Mouse (Mus musculus): ENCODE results near the gene Methig1. TPM values are rescaled to one million over a fixed set of nuclear protein-coding genes. Genes with fewer than 3 reads are reported as not detected.
A peak's percentile ranks its signal among the peaks of the same experiment; 100 is the strongest.
"Not testable (repeated sequence)": the region's sequence is repeated elsewhere in the genome, so short reads cannot be mapped to it uniquely, and the experiment has no call there.

Gene Methig1
- polyA plus RNA-seq, 1 experiment from 2014 or later: 0.13 TPM

DNA sequence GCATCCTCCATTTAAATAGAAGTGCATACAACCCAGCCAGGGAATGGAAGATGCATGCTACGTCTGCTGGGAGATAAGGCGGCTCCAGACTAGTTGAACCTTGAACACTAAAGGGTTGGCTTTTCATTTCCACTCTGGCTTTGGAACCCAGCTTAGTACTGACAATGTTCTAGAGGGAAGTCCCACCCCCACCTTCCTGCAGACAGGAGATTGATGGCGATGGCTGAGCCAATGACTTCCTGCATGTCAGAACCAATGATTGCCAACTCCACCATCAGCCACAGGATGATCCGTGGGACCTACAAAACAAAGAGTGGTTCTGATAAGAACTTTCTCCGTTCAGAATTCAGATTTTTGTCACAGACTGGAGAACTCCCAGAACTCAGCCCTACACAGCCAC lies 53.1 kb downstream of the Methig1 start:
- Histone ChIP-seq H3K27ac (no peak overlapping the region), H3K9me3 (no peaks in the 10 kb centered on the region), H3K36me3 (replicated peaks) (peaks cover 28% of the 10 kb centered on the region), H3K9ac (no peak overlapping the region), H3K27me3 (replicated peaks) (no peaks in the 10 kb centered on the region), H3K4me2 (no peak overlapping the region), H3K4me3 (no peak overlapping the region), H3K4me1 (no peaks in the 10 kb centered on the region)
- 93% methylated on average over 5 of the region's 5 CpGs for WGBS
- no peak for ATAC-seq (replicated peaks)

DNA sequence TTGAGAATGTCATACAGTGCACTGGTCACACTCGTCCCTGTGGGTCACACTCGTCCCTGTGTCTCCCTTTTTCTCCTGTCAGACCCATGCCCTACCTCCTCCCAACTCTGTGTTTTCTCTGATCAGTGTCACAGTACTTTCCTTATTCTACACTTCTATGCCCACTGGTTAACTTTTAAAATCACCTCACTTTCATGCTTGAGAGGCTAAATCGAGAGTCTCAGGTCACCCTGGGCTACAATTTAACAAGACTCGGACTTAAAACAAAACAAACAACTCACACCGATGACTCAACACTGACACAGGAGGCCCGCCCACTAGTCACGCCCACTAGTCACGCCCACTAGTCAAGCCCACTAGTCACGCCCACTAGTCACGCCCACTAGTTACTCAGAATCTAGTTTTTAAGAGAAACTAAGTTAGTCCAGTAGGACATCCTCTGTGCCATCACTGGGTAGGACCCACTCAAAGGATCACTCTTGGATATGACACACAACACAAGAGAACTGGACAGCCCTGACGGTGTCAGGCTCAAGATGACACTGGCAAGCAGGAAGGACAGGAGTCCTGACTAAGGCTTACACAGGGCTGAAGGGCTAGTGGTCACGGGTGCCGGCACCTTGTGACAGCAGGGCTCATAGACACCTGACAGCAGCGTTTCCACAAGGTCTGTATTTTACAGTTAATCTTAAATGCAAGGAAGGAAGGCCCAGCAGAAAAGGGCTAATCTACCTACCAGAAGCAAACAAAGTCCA lies 58.1 kb downstream of the Methig1 start:
- H3K36me3 ChIP-seq (replicated peaks): peaks cover 12% of the 10 kb centered on the region; the same call in 1 of the 2 replicates
- no peak overlapping the region for H3K9ac ChIP-seq
- no peak overlapping the region for H3K27ac ChIP-seq
- no peaks in the 10 kb centered on the region for H3K27me3 ChIP-seq (replicated peaks)
- H3K9me3 ChIP-seq: no peaks in the 10 kb centered on the region
- no peak overlapping the region for H3K4me2 ChIP-seq
- ATAC-seq (replicated peaks): no peak
- no peaks in the 10 kb centered on the region for H3K4me1 ChIP-seq
- 66% methylated on average over 14 of the region's 14 CpGs for WGBS
- no peak overlapping the region for H3K4me3 ChIP-seq

DNA sequence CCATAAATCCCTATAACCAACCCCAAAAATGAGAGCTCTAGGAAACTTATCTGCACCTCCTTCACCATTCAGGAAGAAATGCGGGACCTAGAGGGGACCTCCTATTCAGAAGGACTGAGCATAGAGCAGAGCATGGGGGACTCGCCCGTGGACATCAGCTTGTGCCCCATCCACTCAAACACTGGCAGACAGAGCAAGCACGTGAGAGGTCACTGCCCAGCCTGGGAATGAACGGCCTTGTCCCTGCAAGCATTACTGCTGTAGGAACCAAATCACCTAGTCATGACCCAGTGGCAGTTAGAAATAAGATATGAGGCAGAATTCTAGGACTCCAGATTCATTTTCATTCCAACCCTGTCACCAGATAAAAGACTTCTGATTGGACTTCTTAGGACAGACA lies 58.8 kb downstream of the Methig1 start:
- ATAC-seq (replicated peaks): no peak
- H3K4me2 ChIP-seq: no peak overlapping the region
- no peaks in the 10 kb centered on the region for H3K27me3 ChIP-seq (replicated peaks)
- H3K27ac ChIP-seq: no peak overlapping the region
- no peak overlapping the region for H3K4me3 ChIP-seq
- no peaks in the 10 kb centered on the region for H3K4me1 ChIP-seq
- WGBS: 92% methylated on average over 5 of the region's 5 CpGs
- H3K9me3 ChIP-seq: no peaks in the 10 kb centered on the region
- peaks cover 9% of the 10 kb centered on the region; the same call in 1 of the 2 replicates for H3K36me3 ChIP-seq (replicated peaks)
- H3K9ac ChIP-seq: no peak overlapping the region

GRCm38 (mm10) chr15:100413306-100413705 lies 60.4 kb downstream of the Methig1 start:
- 77% methylated on average over 4 of the region's 5 CpGs for WGBS
- no peak overlapping the region for H3K4me3 ChIP-seq
- no peak overlapping the region for H3K9ac ChIP-seq
- no peak for ATAC-seq (replicated peaks)
- no peaks in the 10 kb centered on the region for H3K9me3 ChIP-seq
- no peak overlapping the region for H3K4me2 ChIP-seq
- H3K27me3 ChIP-seq (replicated peaks): no peaks in the 10 kb centered on the region
- peaks cover 4% of the 10 kb centered on the region; the same call in 1 of the 2 replicates for H3K36me3 ChIP-seq (replicated peaks)
- H3K4me1 ChIP-seq: no peaks in the 10 kb centered on the region
- no peak overlapping the region for H3K27ac ChIP-seq

- no peak overlapping the region for H3K27ac ChIP-seq
- no peaks in the 10 kb centered on the region for H3K27me3 ChIP-seq (replicated peaks)
- no peak overlapping the region for H3K4me2 ChIP-seq
- no peak overlapping the region for H3K4me3 ChIP-seq
- H3K36me3 ChIP-seq (replicated peaks): no peaks in the 10 kb centered on the region; the same call in 1 of the 2 replicates
- 86% methylated on average over 4 of the region's 4 CpGs for WGBS
- H3K4me1 ChIP-seq: peaks cover under 1% of the 10 kb centered on the region; the same call in 1 of the 2 replicates
- H3K9ac ChIP-seq: no peak overlapping the region
- no peaks in the 10 kb centered on the region for H3K9me3 ChIP-seq
- ATAC-seq (replicated peaks): no peak
These were observed 61.1 kb downstream of the Methig1 start for GRCm38 (mm10) chr15:100414011-100414410.

DNA sequence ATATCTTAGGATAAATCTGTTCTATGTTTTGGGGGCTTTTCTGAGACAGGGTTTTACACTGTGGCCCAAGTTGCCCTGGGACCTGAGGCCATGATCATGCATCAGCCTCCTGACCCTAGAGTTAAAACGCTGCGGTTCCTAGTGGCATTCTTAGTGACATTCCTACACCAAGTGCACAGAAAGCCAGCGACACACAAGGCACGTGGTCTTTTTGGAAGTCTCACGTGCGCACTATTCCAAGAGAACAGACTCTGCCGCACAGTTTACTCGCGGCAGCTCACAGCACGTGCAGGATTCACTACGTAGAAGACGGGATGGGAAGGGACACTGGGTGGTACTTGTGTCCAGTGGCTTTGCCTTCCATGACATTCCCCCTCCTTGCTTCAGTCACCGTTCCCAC lies 62.0 kb downstream of the Methig1 start:
- ATAC-seq (replicated peaks): no peak
- Histone ChIP-seq H3K27ac (no peak overlapping the region), H3K27me3 (replicated peaks) (no peaks in the 10 kb centered on the region), H3K4me2 (no peak overlapping the region), H3K4me1 (peaks cover 10% of the 10 kb centered on the region), H3K4me3 (no peak overlapping the region), H3K9me3 (no peaks in the 10 kb centered on the region), H3K9ac (no peak overlapping the region), H3K36me3 (replicated peaks) (no peaks in the 10 kb centered on the region; the same call in 1 of the 2 replicates)
- WGBS: 95% methylated on average over 13 of the region's 13 CpGs

DNA sequence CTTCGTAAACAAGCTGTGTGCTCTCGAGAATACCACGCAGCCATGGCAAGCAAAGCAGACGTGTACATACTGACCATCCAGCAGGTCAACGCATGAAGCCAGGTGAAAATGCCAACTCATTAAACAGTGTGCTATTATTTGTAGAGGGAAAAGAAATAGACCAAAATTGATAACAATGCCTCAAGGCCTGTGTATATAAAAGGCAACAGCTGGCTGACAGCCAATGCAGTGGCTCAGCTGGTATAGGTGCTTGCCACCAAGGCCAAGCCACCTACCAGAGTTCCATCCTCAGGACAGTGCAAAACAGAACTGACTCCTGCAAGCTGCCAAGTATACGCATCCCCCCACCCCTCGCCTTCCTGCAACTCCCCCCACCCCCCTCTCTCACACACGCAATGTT lies 62.7 kb downstream of the Methig1 start:
- Histone ChIP-seq H3K9me3 (no peaks in the 10 kb centered on the region), H3K27ac (no peak overlapping the region), H3K9ac (no peak overlapping the region), H3K27me3 (replicated peaks) (no peaks in the 10 kb centered on the region), H3K36me3 (replicated peaks) (no peaks in the 10 kb centered on the region; the same call in 1 of the 2 replicates), H3K4me3 (no peak overlapping the region), H3K4me1 (peaks cover 17% of the 10 kb centered on the region), H3K4me2 (no peak overlapping the region)
- 89% methylated on average over 8 of the region's 8 CpGs for WGBS
- ATAC-seq (replicated peaks): no peak

DNA sequence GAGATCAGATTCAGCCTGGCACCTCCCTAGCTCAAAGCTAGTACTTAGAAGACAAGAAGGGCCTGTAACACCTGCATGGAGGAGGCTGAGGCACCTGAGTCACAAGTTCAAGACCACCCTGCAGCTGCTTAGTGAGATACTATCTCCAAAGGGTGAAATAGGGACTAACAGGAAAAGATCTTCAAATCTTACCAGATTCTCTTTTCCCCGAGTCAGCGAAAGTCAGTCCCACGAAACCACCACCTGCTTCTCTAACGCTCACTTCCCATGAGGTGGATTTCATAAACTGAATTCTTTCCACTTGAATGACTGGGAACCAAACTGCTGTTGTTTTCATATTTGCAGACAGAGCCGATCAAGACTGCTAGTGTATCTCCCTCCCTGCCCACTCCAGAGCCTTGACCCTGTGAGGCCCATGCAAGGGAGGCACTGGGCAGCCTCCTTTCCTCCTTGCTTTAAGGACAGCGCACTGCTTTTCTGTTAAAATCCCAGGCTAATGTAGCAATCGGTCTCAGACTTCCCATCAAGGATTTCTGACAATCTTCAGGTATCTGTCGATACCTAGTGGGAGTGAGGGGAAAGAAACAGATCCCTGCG lies 65.0 kb downstream of the Methig1 start:
- Histone ChIP-seq H3K36me3 (replicated peaks) (no peaks in the 10 kb centered on the region), H3K9me3 (no peaks in the 10 kb centered on the region), H3K4me2 (no peak overlapping the region), H3K27ac (no peak overlapping the region), H3K4me1 (peaks cover 32% of the 10 kb centered on the region), H3K27me3 (replicated peaks) (no peaks in the 10 kb centered on the region), H3K9ac (no peak overlapping the region), H3K4me3 (no peak overlapping the region)
- WGBS: 88% methylated on average over 9 of the region's 9 CpGs
- no peak for ATAC-seq (replicated peaks)

DNA sequence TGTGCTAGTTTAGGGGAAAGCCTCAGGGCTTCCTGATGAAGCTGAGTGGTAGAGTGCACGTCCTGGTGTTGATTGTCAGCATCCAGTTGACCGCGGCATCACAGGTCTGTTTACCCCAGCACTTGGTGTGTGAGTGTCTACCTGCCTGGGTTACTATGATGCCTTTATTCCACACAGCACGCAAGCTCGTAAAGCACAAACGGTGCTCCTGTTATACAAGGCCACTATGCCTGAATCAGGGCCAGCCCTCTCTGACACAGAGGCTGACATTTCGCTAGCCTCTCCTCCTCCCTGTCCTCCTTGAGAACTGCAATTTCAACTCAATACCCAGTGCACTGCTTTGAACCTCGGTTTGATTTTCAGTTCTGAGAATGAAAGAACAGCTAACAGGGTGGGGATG lies 66.4 kb downstream of the Methig1 start:
- peaks cover 7% of the 10 kb centered on the region for H3K27me3 ChIP-seq (replicated peaks)
- H3K4me2 ChIP-seq: no peak overlapping the region
- 75% methylated on average over 8 of the region's 8 CpGs for WGBS
- no peaks in the 10 kb centered on the region for H3K9me3 ChIP-seq
- H3K4me1 ChIP-seq: peaks cover 44% of the 10 kb centered on the region
- H3K4me3 ChIP-seq: no peak overlapping the region
- H3K36me3 ChIP-seq (replicated peaks): no peaks in the 10 kb centered on the region
- no peak overlapping the region for H3K9ac ChIP-seq
- H3K27ac ChIP-seq: no peak overlapping the region
- ATAC-seq (replicated peaks): no peak

- no peaks in the 10 kb centered on the region for H3K36me3 ChIP-seq (replicated peaks)
- H3K4me2 ChIP-seq: no peak overlapping the region
- H3K27ac ChIP-seq: no peak overlapping the region
- peaks cover 44% of the 10 kb centered on the region for H3K4me1 ChIP-seq
- 67% methylated on average over 9 of the region's 9 CpGs for WGBS
- H3K9ac ChIP-seq: no peak overlapping the region
- H3K27me3 ChIP-seq (replicated peaks): peaks cover 14% of the 10 kb centered on the region
- ATAC-seq (replicated peaks): no peak
- no peaks in the 10 kb centered on the region for H3K9me3 ChIP-seq
- H3K4me3 ChIP-seq: no peak overlapping the region
These were observed 67.2 kb downstream of the Methig1 start for GRCm38 (mm10) chr15:100419901-100420745.

DNA sequence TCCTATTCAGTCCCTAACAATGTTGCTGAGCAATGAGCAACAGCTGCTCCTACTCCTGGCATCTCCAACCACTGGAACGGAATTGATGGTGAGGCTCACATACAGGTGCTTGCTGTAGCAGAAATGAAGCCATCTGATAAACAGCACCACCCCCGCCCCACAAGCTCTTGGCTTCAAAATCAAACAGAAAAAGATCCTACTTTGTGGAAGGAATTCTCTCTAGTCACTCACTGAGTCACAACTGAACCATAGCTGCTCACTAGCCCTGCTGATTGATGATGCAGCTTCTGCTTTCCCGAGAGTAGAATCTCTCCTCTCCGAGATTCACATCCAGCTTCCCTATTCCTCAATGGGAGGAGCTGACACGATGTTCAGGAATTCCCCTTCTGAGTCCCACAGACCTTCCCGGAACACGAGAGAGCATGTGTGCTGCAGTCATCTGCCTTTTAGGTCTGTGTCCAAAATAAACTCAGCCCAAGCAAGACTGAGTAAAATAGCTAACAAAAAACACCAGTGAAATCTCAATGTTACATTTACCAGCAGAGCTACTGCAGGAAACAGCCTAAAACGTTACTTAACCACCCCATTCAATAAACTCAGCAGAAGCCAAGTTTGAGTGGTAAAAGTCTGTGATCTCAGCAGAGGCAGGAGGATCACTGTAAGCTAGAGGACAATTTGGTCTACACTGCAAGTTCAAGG lies 68.3 kb downstream of the Methig1 start:
- Histone ChIP-seq H3K4me2 (peak overlapping the region; percentile 94), H3K9ac (peak overlapping the region; percentile 86; the same call in 1 of the 2 replicates), H3K36me3 (replicated peaks) (no peaks in the 10 kb centered on the region), H3K27ac (no peak overlapping the region), H3K4me3 (peak overlapping the region; percentile 97), H3K4me1 (peaks cover 44% of the 10 kb centered on the region), H3K9me3 (no peaks in the 10 kb centered on the region), H3K27me3 (replicated peaks) (peaks cover 23% of the 10 kb centered on the region)
- 56% methylated on average over 8 of the region's 8 CpGs for WGBS
- no peak for ATAC-seq (replicated peaks)

DNA sequence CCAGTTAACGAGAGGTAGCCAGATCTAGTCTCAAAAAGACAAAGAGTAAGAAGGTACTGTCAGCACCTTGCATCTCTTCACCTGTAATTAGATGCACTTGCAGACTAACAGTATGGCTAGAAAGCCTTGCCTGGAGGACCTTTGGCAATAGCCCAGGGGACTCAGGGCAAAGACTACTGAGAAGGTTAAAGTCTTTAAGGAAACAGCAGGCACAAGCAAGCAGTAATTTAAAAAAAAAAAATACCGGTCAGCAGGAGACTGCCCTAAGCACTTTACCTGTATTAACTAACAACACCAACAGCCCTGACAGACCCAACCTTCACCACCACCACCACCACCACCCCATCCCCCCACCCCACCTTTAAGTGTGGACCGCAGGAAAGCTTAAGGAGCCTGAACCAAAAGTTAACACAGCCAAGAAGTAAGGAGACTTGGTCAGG lies 68.8 kb downstream of the Methig1 start, which contains the start of gene Gm5475:
Gm5475 (plus strand) TSS at position 390 of the 440 bp plus-strand sequence.
- Histone ChIP-seq H3K27ac (peak within 1 kb of the TSS; percentile 55), H3K27me3 (replicated peaks) (peaks cover 27% of the 10 kb centered on the region), H3K4me2 (peak within 1 kb of the TSS; percentile 94), H3K4me3 (peak within 1 kb of the TSS; percentile 97), H3K9ac (peak within 1 kb of the TSS; percentile 86), H3K4me1 (peaks cover 44% of the 10 kb centered on the region)
- 27% methylated on average over 3 of the region's 3 CpGs for WGBS
- not testable (repeated sequence) for H3K36me3 ChIP-seq (replicated peaks); ATAC-seq (replicated peaks); H3K9me3 ChIP-seq

All from midbrain, embryonic 15.5 days (tissue).